Mouse (Mus musculus) heart, postnatal 0 days (tissue): Measurements from ENCODE around the gene Supt4a. TPM values are rescaled to one million over a fixed set of nuclear protein-coding genes. Genes with fewer than 3 reads are reported as not detected.

Source experiments
- ATAC-seq: fragments of 200-750 bp; cut with Nextera tagmentation; 2 replicates; pipeline ENCODE4 v1.8.0; 2017; ENCODE audit warnings: low read depth, moderate number of reproducible peaks, moderate library complexity; ENCODE audit not compliant: insufficient read depth
- DNase-seq: peaks from one replicate; pipeline ENCODE4 v3.0.0-alpha.2; 2016; ENCODE audit warnings: low spot score
- H3K27ac ChIP-seq: fragments of 300-500 bp; sonication (generic); 2 replicates; pipeline ENCODE4 v1.5.1; 2014; ENCODE audit warnings: low read depth, mild to moderate bottlenecking
- H3K27me3 ChIP-seq: fragments of 300-500 bp; sonication (generic); 2 replicates; pipeline ENCODE4 v1.6.1; 2014; ENCODE audit warnings: low read length, mixed read lengths; ENCODE audit not compliant: control insufficient read depth, insufficient read depth
- H3K36me3 ChIP-seq: fragments of 300-500 bp; sonication (generic); replicated peaks from 2 replicates; pipeline ENCODE4 v1.6.1; 2014; ENCODE audit warnings: low read length, mixed read lengths; ENCODE audit not compliant: control insufficient read depth, insufficient read depth
- H3K4me1 ChIP-seq: fragments of 300-500 bp; sonication (generic); 2 replicates; pipeline ENCODE4 v1.6.1; 2014; ENCODE audit warnings: antibody characterized with exemption; ENCODE audit not compliant: control insufficient read depth, insufficient read depth
- H3K4me2 ChIP-seq: fragments of 300-500 bp; sonication (generic); 2 replicates; pipeline ENCODE4 v1.6.1; 2014; ENCODE audit warnings: low read depth, mild to moderate bottlenecking, low read length, moderate library complexity
- H3K4me3 ChIP-seq: fragments of 300-500 bp; sonication (generic); 2 replicates; pipeline ENCODE4 v1.5.1; 2014; ENCODE audit warnings: low read depth, low read length
- H3K9ac ChIP-seq: fragments of 300-500 bp; sonication (generic); replicated peaks from 2 replicates; pipeline ENCODE4 v1.6.1; 2014; ENCODE audit warnings: low read depth, low read length, mixed read lengths
- H3K9me3 ChIP-seq: fragments of 300-500 bp; sonication (generic); replicated peaks from 2 replicates; pipeline ENCODE4 v1.6.1; 2016; ENCODE audit warnings: low read length; ENCODE audit not compliant: control insufficient read depth
- CTCF ChIP-seq: IDR thresholded peaks from 2 replicates; pipeline ENCODE4 v1.5.1; 2016; ENCODE audit warnings: antibody characterized with exemption, control low read depth, low read depth
- EP300 ChIP-seq: IDR thresholded peaks from 2 replicates; pipeline ENCODE4 v1.6.1; 2016; ENCODE audit warnings: antibody characterized with exemption, low read depth
- WGBS: fragments of 180-500 bp; shearing (Covaris S2); extraction: QIAGEN DNeasy Blood & Tissue Kit; methylation state at CpG from one replicate; pipeline ENCODE4 v1.1.7; 2014; 5-methylcytosine and 5-hydroxymethylcytosine counted together
- polyA plus RNA-seq: library from polyadenylated mRNA; unstranded; fragments of >200 nt; fragmentation: Nextera tagmentation; extraction: Ambion mirVana; gene quantifications from 2 replicates; pipeline ENCODE4 v1.2.1, GENCODE M21; 2015
- total RNA-seq: library from RNA; depleted of rRNA; stranded (reverse); fragments of >200 nt; gene quantifications from 2 replicates; pipeline ENCODE4 v1.2.3, GENCODE M21; 2014; ENCODE audit warnings: low replicate concordance

The Supt4a gene
- total and polyA plus RNA-seq, 2 experiments from 2014 or later, result 50.3 to 101 TPM

- H3K9me3 ChIP-seq, result no peaks in the 10 kb centered on the region
- no peaks in the 10 kb centered on the region for H3K4me1 ChIP-seq
- no peak overlapping the region for H3K27ac ChIP-seq
- peak overlapping the region; percentile 40 for H3K4me3 ChIP-seq
- H3K9ac ChIP-seq, result 0 out of 2 replicates have a peak overlapping the region, but pooled peaks have one; percentile 9
- WGBS, result 3% methylated on average over 63 of the region's 65 CpGs
- peak overlapping the region; percentile 64 for H3K4me2 ChIP-seq
- TF ChIP-seq EP300, result no peak
- TF ChIP-seq CTCF, result no peak
- DNase-seq (no peak), ATAC-seq (no peak)
- peaks cover 80% of the 10 kb centered on the region for H3K27me3 ChIP-seq
- no peaks in the 10 kb centered on the region for H3K36me3 ChIP-seq
Measured at GRCm38 (mm10) chr11:87763988-87764876, 26.9 kb downstream of the Supt4a start.

DNA sequence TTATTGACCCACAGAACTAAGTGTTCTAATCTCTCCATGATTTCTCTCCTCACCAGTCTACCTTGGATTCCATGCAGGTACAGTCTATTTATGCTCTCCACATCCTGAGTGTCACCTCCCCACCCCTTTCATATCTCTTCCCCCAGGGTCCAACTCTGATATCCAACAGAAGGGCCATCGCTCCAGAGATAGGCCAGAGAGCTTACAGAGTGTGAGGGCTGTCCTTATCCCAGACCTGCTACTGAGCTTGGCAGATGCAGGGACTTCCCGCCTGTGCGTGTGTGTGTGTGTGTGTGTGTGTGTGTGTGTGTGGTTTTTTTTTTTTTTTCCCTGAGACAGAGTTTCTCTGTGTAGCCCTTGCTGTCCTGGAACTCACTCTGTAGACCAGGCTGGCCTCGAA lies 31.4 kb downstream of the Supt4a start:
- WGBS, result 74% methylated on average over 4 of the region's 4 CpGs
- no peaks in the 10 kb centered on the region for H3K4me1 ChIP-seq
- no peaks in the 10 kb centered on the region for H3K9me3 ChIP-seq
- no peak for ATAC-seq
- TF ChIP-seq EP300, result no peak
- TF ChIP-seq CTCF, result no peak
- peaks cover 47% of the 10 kb centered on the region for H3K27me3 ChIP-seq
- no peak overlapping the region for H3K4me3 ChIP-seq
- no peak overlapping the region for H3K27ac ChIP-seq
- no peak for DNase-seq
- no peak overlapping the region for H3K9ac ChIP-seq
- no peak overlapping the region for H3K4me2 ChIP-seq
- H3K36me3 ChIP-seq, result no peaks in the 10 kb centered on the region

- TF ChIP-seq EP300 (no peak), CTCF (peak; percentile 70)
- WGBS, result 41% methylated on average over 3 of the region's 3 CpGs
Measured at GRCm38 (mm10) chr11:87770989-87771388, 33.6 kb downstream of the Supt4a start.

DNA sequence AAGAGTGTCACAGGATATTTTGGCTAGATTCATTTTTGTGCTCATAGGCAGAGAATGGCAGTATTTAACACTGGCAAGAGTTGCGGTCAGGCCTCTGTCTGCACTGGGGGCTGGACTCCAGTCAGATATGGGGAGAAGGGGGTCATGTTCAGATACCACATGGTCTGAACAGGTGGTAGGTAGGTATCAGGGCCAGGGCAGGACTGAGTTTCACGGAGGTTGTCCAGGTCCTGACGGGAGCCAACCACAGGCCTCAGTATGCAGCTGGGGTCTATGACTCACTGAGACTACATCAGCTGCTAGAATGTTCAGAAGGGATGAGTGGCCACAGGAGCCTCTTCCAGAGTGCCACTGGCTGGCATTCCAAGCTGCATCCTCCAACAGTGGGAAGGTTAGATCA lies 35.0 kb downstream of the Supt4a start:
- H3K4me3 ChIP-seq, result no peak overlapping the region
- no peak for TF ChIP-seq CTCF
- no peak for TF ChIP-seq EP300
- no peak for ATAC-seq
- H3K9me3 ChIP-seq, result no peaks in the 10 kb centered on the region
- H3K4me1 ChIP-seq, result no peaks in the 10 kb centered on the region
- H3K27me3 ChIP-seq, result peaks cover 22% of the 10 kb centered on the region
- no peak overlapping the region for H3K27ac ChIP-seq
- no peaks in the 10 kb centered on the region for H3K36me3 ChIP-seq
- no peak for DNase-seq
- no peak overlapping the region for H3K4me2 ChIP-seq
- no peak overlapping the region for H3K9ac ChIP-seq
- WGBS, result 78% methylated on average over 3 of the region's 3 CpGs

More at GRCm38 (mm10) chr11:87770989-87771388, 33.6 kb downstream of the Supt4a start:
- ATAC-seq (no peak), DNase-seq (no peak)
- no peak overlapping the region for H3K4me3 ChIP-seq
- no peak overlapping the region for H3K9ac ChIP-seq
- H3K36me3 ChIP-seq, result no peaks in the 10 kb centered on the region
- no peak overlapping the region for H3K4me2 ChIP-seq
- H3K4me1 ChIP-seq, result no peaks in the 10 kb centered on the region
- H3K27me3 ChIP-seq, result peaks cover 25% of the 10 kb centered on the region
- no peak overlapping the region for H3K27ac ChIP-seq
- H3K9me3 ChIP-seq, result no peaks in the 10 kb centered on the region

DNA sequence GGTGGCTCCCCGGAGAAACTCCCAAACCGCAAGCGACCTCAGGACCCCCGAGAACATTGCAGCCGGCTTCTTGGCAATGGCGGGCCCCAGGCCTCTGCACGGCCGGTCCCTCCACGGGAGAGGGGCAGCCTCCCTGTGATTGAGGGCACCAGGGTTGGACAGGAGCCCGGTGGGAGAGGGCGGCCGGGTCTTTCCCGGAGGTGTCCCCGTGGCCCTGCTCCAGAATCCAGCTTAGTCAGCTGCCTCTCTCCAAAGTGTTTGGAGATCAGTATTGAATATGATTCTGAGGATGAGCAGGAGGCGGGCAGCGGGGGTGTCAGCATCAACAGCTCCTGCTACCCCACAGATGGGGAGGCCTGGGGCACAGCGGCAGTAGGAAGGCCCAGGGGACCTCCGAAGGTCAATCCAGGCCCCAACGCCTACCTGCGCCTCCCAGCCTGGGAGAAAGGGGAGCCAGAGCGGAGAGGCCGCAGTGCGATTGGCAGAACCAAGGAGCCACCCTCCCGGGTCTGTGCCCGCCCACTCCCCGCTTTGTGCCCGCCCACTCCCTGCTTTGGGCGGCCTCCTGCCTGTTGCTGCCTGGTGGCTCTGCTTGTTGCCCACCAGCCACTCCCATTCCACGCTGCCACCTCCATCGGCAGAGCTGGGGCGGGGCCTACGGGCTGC lies 40.9 kb downstream of the Supt4a start:
- Histone ChIP-seq H3K27me3 (peaks cover 46% of the 10 kb centered on the region), H3K4me3 (peak overlapping the region; percentile 28), H3K4me2 (peak overlapping the region; percentile 59), H3K27ac (no peak overlapping the region), H3K4me1 (peaks cover 6% of the 10 kb centered on the region; the same call in 1 of the 2 replicates), H3K9ac (peak overlapping the region; percentile 8; the same call in 1 of the 2 replicates), H3K36me3 (no peaks in the 10 kb centered on the region), H3K9me3 (no peaks in the 10 kb centered on the region)
- 11% methylated on average over 32 of the region's 32 CpGs for WGBS
- ATAC-seq, result peak; percentile 62; the same call in 1 of the 2 replicates
- TF ChIP-seq CTCF (no peak), EP300 (no peak)
- DNase-seq, result no peak
